Mouse (Mus musculus): Measurements from ENCODE around the gene Fan1. TPM values are rescaled to one million over a fixed set of nuclear protein-coding genes. Genes with fewer than 3 reads are reported as not detected.

Fan1 gene
- polyA plus RNA-seq, 1 experiment from 2014 or later = 5.4 TPM

DNA sequence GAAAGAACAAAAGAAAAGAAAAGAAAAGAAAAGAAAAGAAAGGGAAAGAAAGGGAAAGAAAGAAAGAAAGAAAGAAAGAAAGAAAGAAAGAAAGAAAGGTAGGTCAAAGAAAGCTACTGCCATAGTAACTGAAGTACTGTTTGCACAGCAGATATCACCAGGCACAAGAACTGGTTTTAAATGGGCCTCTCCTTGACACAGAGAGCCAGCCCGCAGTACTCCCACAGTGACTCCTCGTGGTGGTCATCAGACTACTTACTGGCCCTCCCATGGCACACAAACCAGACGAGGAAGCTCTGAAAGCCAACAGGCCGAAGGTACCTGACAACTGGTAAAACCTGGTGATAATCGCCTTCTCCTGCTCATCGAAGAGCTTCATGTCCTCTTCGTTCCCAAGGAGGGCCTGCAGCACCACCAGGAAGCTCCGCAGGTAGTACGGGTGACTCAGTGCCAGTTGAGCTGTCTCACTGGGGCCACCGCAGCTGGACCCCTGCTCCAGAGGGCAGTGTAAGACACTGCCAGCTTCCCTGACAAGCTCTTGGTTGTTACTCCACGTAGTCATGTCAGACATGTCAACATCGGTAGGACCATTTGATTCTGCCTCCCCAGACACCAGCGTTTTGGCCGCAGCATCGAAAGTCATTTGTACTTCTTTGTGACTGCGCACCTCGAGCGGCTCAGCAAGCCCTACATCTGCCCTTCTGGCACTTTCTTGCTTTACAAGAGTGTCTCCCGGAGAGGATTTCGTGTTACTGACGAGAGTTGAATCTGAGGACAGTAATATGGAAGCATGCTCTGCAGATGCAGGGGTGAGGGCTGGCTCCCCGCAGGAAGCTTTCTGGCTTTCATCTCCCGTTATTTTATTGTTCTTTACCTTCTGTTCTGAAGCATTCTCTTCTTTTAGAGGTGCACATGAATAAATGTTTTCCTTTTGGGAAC is 1.7 kb downstream of the Fan1 start:
- H3K36me3 ChIP-seq (ENCODE audit: control insufficient read depth, insufficient read depth, low read length) = peaks cover 8% of the 10 kb centered on the region
- no peak overlapping the region for H3K9ac ChIP-seq (ENCODE audit: low read length)
- no peaks in the 10 kb centered on the region for H3K9me3 ChIP-seq (replicated peaks; ENCODE audit: control insufficient read depth, low read length)
- no peak overlapping the region for H3K27ac ChIP-seq (ENCODE audit: low read length)
- no peak for ATAC-seq (ENCODE audit: insufficient read depth, low FRiP score)
- H3K4me2 ChIP-seq (ENCODE audit: low read depth, low read length) = no peak overlapping the region
- no peaks in the 10 kb centered on the region for H3K27me3 ChIP-seq (ENCODE audit: control insufficient read depth, insufficient read depth, low read length)
- H3K4me1 ChIP-seq (ENCODE audit: control insufficient read depth, insufficient read depth, low read length) = peaks cover 2% of the 10 kb centered on the region; the same call in 1 of the 2 replicates
- 93% methylated on average over 23 of the region's 23 CpGs for WGBS
- H3K4me3 ChIP-seq (replicated peaks; ENCODE audit: low read length) = no peak overlapping the region

GRCm38 (mm10) chr7:64369841-64370240 is 4.1 kb downstream of the Fan1 start:
- no peak for ATAC-seq (ENCODE audit: insufficient read depth, low FRiP score)
- Histone ChIP-seq H3K9me3 (replicated peaks; ENCODE audit: control insufficient read depth, low read length) (no peaks in the 10 kb centered on the region), H3K4me2 (ENCODE audit: low read depth, low read length) (no peak overlapping the region), H3K36me3 (ENCODE audit: control insufficient read depth, insufficient read depth, low read length) (no peaks in the 10 kb centered on the region; the same call in 1 of the 2 replicates), H3K4me3 (replicated peaks; ENCODE audit: low read length) (no peak overlapping the region), H3K27ac (ENCODE audit: low read length) (no peak overlapping the region), H3K4me1 (ENCODE audit: control insufficient read depth, insufficient read depth, low read length) (peaks cover 2% of the 10 kb centered on the region; the same call in 1 of the 2 replicates), H3K9ac (ENCODE audit: low read length) (no peak overlapping the region), H3K27me3 (ENCODE audit: control insufficient read depth, insufficient read depth, low read length) (no peaks in the 10 kb centered on the region)
- 89% methylated on average over 6 of the region's 6 CpGs for WGBS

DNA sequence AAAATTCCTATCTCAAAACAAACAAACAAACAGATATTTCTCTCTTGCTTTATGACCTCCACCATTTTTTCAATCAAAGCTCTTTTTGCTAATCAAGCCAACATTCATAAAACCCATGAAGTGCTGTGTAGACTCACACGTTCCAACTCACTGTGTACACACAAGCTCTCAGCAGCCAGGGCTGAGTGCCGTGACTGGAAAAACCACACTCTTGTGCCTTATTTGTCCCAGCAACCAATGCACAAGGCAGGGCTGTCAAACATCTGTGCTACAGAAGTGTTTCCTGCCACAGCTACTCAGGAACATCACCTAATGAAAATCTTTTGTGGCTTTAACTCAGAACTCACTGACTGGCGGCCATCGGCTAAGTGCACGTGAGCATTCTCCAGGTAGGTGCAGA is 8.0 kb downstream of the Fan1 start:
- peaks cover 14% of the 10 kb centered on the region for H3K36me3 ChIP-seq (ENCODE audit: control insufficient read depth, insufficient read depth, low read length)
- no peak overlapping the region for H3K4me3 ChIP-seq (replicated peaks; ENCODE audit: low read length)
- 88% methylated on average over 5 of the region's 5 CpGs for WGBS
- no peak overlapping the region for H3K4me2 ChIP-seq (ENCODE audit: low read depth, low read length)
- no peaks in the 10 kb centered on the region for H3K4me1 ChIP-seq (ENCODE audit: control insufficient read depth, insufficient read depth, low read length)
- H3K9me3 ChIP-seq (replicated peaks; ENCODE audit: control insufficient read depth, low read length) = no peaks in the 10 kb centered on the region
- ATAC-seq (ENCODE audit: insufficient read depth, low FRiP score) = no peak
- H3K9ac ChIP-seq (ENCODE audit: low read length) = no peak overlapping the region
- no peaks in the 10 kb centered on the region for H3K27me3 ChIP-seq (ENCODE audit: control insufficient read depth, insufficient read depth, low read length)
- no peak overlapping the region for H3K27ac ChIP-seq (ENCODE audit: low read length)

- H3K9me3 ChIP-seq (replicated peaks; ENCODE audit: control insufficient read depth, low read length) = no peaks in the 10 kb centered on the region
- H3K27me3 ChIP-seq (ENCODE audit: control insufficient read depth, insufficient read depth, low read length) = no peaks in the 10 kb centered on the region
- peaks cover 5% of the 10 kb centered on the region; the same call in 1 of the 2 replicates for H3K4me1 ChIP-seq (ENCODE audit: control insufficient read depth, insufficient read depth, low read length)
- no peak overlapping the region for H3K9ac ChIP-seq (ENCODE audit: low read length)
- H3K4me3 ChIP-seq (replicated peaks; ENCODE audit: low read length) = no peak overlapping the region
- peak overlapping the region; percentile 39; the same call in 1 of the 2 replicates for H3K27ac ChIP-seq (ENCODE audit: low read length)
- no peak overlapping the region for H3K4me2 ChIP-seq (ENCODE audit: low read depth, low read length)
- H3K36me3 ChIP-seq (ENCODE audit: control insufficient read depth, insufficient read depth, low read length) = peaks cover 18% of the 10 kb centered on the region
- WGBS = 69% methylated on average over 3 of the region's 3 CpGs
- peak; percentile 81; the same call in 1 of the 2 replicates for ATAC-seq (ENCODE audit: insufficient read depth, low FRiP score)
Observed at GRCm38 (mm10) chr7:64360586-64360945, 13.3 kb downstream of the Fan1 start.

GRCm38 (mm10) chr7:64359943-64360585 is 13.8 kb downstream of the Fan1 start:
- peak; percentile 86 for ATAC-seq (ENCODE audit: insufficient read depth, low FRiP score)
- peaks cover 18% of the 10 kb centered on the region for H3K36me3 ChIP-seq (ENCODE audit: control insufficient read depth, insufficient read depth, low read length)
- WGBS = 77% methylated on average over 20 of the region's 20 CpGs
- no peak overlapping the region for H3K9ac ChIP-seq (ENCODE audit: low read length)
- H3K4me1 ChIP-seq (ENCODE audit: control insufficient read depth, insufficient read depth, low read length) = peaks cover 5% of the 10 kb centered on the region; the same call in 1 of the 2 replicates
- no peak overlapping the region for H3K4me3 ChIP-seq (replicated peaks; ENCODE audit: low read length)
- H3K4me2 ChIP-seq (ENCODE audit: low read depth, low read length) = no peak overlapping the region
- H3K9me3 ChIP-seq (replicated peaks; ENCODE audit: control insufficient read depth, low read length) = no peaks in the 10 kb centered on the region
- H3K27me3 ChIP-seq (ENCODE audit: control insufficient read depth, insufficient read depth, low read length) = no peaks in the 10 kb centered on the region
- peak overlapping the region; percentile 39; the same call in 1 of the 2 replicates for H3K27ac ChIP-seq (ENCODE audit: low read length)

DNA sequence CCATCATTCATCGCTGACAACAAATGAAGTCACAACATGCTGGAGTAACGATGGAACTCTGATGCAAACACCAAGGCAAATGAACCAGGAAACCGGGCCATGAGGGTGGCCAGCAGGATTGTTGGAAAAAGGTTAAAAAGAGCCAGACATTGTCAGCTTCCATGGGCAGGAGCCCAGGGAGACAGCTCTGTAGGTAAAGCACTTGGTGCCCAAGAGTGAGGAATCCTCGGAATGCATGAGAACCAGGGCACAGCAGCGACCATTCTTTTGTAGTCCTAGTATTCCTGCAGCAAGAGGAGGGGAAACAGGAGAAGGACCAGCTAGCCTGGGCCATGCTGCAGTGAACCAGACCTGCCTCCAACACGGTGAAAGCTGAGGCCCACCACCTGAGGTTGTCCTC is 15.2 kb downstream of the Fan1 start:
- H3K4me3 ChIP-seq (replicated peaks; ENCODE audit: low read length) = no peak overlapping the region
- H3K9me3 ChIP-seq (replicated peaks; ENCODE audit: control insufficient read depth, low read length) = no peaks in the 10 kb centered on the region
- H3K4me1 ChIP-seq (ENCODE audit: control insufficient read depth, insufficient read depth, low read length) = peaks cover 5% of the 10 kb centered on the region; the same call in 1 of the 2 replicates
- ATAC-seq (ENCODE audit: insufficient read depth, low FRiP score) = no peak
- H3K27me3 ChIP-seq (ENCODE audit: control insufficient read depth, insufficient read depth, low read length) = no peaks in the 10 kb centered on the region
- H3K36me3 ChIP-seq (ENCODE audit: control insufficient read depth, insufficient read depth, low read length) = peaks cover 14% of the 10 kb centered on the region
- H3K9ac ChIP-seq (ENCODE audit: low read length) = no peak overlapping the region
- no peak overlapping the region for H3K27ac ChIP-seq (ENCODE audit: low read length)
- H3K4me2 ChIP-seq (ENCODE audit: low read depth, low read length) = no peak overlapping the region
- whole genome bisulfite sequencing = 71% methylated on average over 6 of the region's 6 CpGs

GRCm38 (mm10) chr7:64357405-64357804 is 16.5 kb downstream of the Fan1 start:
- Histone ChIP-seq H3K4me2 (ENCODE audit: low read depth, low read length) (no peak overlapping the region), H3K4me1 (ENCODE audit: control insufficient read depth, insufficient read depth, low read length) (peaks cover 5% of the 10 kb centered on the region; the same call in 1 of the 2 replicates), H3K27ac (ENCODE audit: low read length) (no peak overlapping the region), H3K36me3 (ENCODE audit: control insufficient read depth, insufficient read depth, low read length) (0 out of 2 replicates have a peak, but pooled peaks cover 11% of the 10 kb centered on the region), H3K9ac (ENCODE audit: low read length) (no peak overlapping the region), H3K27me3 (ENCODE audit: control insufficient read depth, insufficient read depth, low read length) (no peaks in the 10 kb centered on the region), H3K4me3 (replicated peaks; ENCODE audit: low read length) (no peak overlapping the region), H3K9me3 (replicated peaks; ENCODE audit: control insufficient read depth, low read length) (no peaks in the 10 kb centered on the region)
- no peak; the same call in 1 of the 2 replicates for ATAC-seq (ENCODE audit: insufficient read depth, low FRiP score)
- WGBS = 87% methylated on average over 9 of the region's 9 CpGs

GRCm38 (mm10) chr7:64356661-64357060 is 17.2 kb downstream of the Fan1 start:
- no peak overlapping the region for H3K9ac ChIP-seq (ENCODE audit: low read length)
- 87% methylated on average over 5 of the region's 5 CpGs for WGBS

DNA sequence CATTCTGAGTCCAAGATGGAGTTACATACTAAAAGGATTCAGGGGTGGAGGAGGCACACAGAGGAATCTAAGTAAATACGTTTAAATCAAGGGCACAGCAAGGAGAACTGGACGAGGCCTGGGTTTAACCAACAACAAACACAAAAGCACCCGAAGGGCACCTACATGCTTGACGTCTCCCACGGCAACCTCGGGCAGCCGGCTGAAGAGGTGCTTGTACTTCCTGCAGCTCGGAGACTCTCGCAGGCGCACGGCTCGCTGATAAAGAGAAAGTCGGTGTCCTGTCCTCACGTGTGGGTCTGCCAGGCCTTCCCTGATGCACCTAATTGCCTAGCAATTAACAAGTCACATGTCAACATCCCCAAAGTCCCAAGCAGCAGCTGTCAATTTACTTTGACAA is 19.7 kb downstream of the Fan1 start:
- Histone ChIP-seq H3K27me3 (ENCODE audit: control insufficient read depth, insufficient read depth, low read length) (no peaks in the 10 kb centered on the region), H3K4me1 (ENCODE audit: control insufficient read depth, insufficient read depth, low read length) (no peaks in the 10 kb centered on the region), H3K27ac (ENCODE audit: low read length) (no peak overlapping the region), H3K9ac (ENCODE audit: low read length) (no peak overlapping the region), H3K9me3 (replicated peaks; ENCODE audit: control insufficient read depth, low read length) (no peaks in the 10 kb centered on the region), H3K4me3 (replicated peaks; ENCODE audit: low read length) (no peak overlapping the region), H3K4me2 (ENCODE audit: low read depth, low read length) (no peak overlapping the region), H3K36me3 (ENCODE audit: control insufficient read depth, insufficient read depth, low read length) (0 out of 2 replicates have a peak, but pooled peaks cover 9% of the 10 kb centered on the region)
- 68% methylated on average over 14 of the region's 14 CpGs for whole genome bisulfite sequencing
- no peak for ATAC-seq (ENCODE audit: insufficient read depth, low FRiP score)

More at GRCm38 (mm10) chr7:64356661-64357060, 17.2 kb downstream of the Fan1 start:
- peaks cover 5% of the 10 kb centered on the region; the same call in 1 of the 2 replicates for H3K4me1 ChIP-seq (ENCODE audit: control insufficient read depth, insufficient read depth, low read length)
- H3K36me3 ChIP-seq (ENCODE audit: control insufficient read depth, insufficient read depth, low read length) = 0 out of 2 replicates have a peak, but pooled peaks cover 10% of the 10 kb centered on the region
- H3K9me3 ChIP-seq (replicated peaks; ENCODE audit: control insufficient read depth, low read length) = no peaks in the 10 kb centered on the region
- H3K4me2 ChIP-seq (ENCODE audit: low read depth, low read length) = no peak overlapping the region
- no peak overlapping the region for H3K27ac ChIP-seq (ENCODE audit: low read length)
- H3K4me3 ChIP-seq (replicated peaks; ENCODE audit: low read length) = no peak overlapping the region
- no peaks in the 10 kb centered on the region for H3K27me3 ChIP-seq (ENCODE audit: control insufficient read depth, insufficient read depth, low read length)
- ATAC-seq (ENCODE audit: insufficient read depth, low FRiP score) = no peak
